Mouse (Mus musculus) heart, adult 2 months (tissue): Measurements from ENCODE around the gene Tmem143. TPM values are rescaled to one million over a fixed set of nuclear protein-coding genes. Genes with fewer than 3 reads are reported as not detected.
A peak's percentile ranks its signal among the peaks of the same experiment; 100 is the strongest.
"Not testable (repeated sequence)": the region's sequence is repeated elsewhere in the genome, so short reads cannot be mapped to it uniquely, and the experiment has no call there.

Experiments
- DNase-seq, 2 experiments: peaks; one replicate each; pipeline ENCODE4 v3.0.0; 2021
- H3K27ac ChIP-seq: fragments of 200-600 bp; 2 replicates; pipeline ENCODE4 v1.8.1; 2022
- H3K27me3 ChIP-seq: fragments of 200-500 bp; 2 replicates; pipeline ENCODE4 v1.6.1; 2012; ENCODE audit warnings: mild to moderate bottlenecking, low read length, inconsistent platforms, mixed read lengths; ENCODE audit not compliant: control insufficient read depth, insufficient read depth
- H3K36me3 ChIP-seq: fragments of 200-500 bp; 2 replicates; pipeline ENCODE4 v1.6.1; 2012; ENCODE audit warnings: low read length, inconsistent platforms; ENCODE audit not compliant: control insufficient read depth, insufficient read depth
- H3K4me1 ChIP-seq: fragments of 200-500 bp; 2 replicates; pipeline ENCODE4 v1.6.1; 2011; ENCODE audit warnings: low read length; ENCODE audit not compliant: control insufficient read depth, insufficient read depth
- H3K4me3 ChIP-seq: fragments of 200-600 bp; 2 replicates; pipeline ENCODE4 v1.8.1; 2022
- H3K79me2 ChIP-seq: fragments of 200-500 bp; replicated peaks from 2 replicates; pipeline ENCODE4 v1.6.1; 2012; ENCODE audit warnings: mild to moderate bottlenecking, inconsistent platforms, low read length, moderate library complexity, mixed read lengths; ENCODE audit not compliant: control insufficient read depth, insufficient read depth
- H3K9ac ChIP-seq: fragments of 200-500 bp; 2 replicates; pipeline ENCODE4 v1.6.1; 2012; ENCODE audit warnings: low read depth, mild to moderate bottlenecking, control low read depth, inconsistent platforms, low read length, mixed read lengths
- CTCF ChIP-seq: fragments of 200-600 bp; IDR thresholded peaks from 2 replicates; pipeline ENCODE4 v1.8.1; 2022; ENCODE audit warnings: antibody characterized with exemption, mild to moderate bottlenecking, moderate library complexity
- EP300 ChIP-seq: fragments of 200-500 bp; IDR thresholded peaks from 2 replicates; pipeline ENCODE4 v1.6.1; 2011; ENCODE audit warnings: low read depth, low read length, control low read depth; ENCODE audit not compliant: insufficient read depth
- POLR2A ChIP-seq: fragments of 200-500 bp; IDR thresholded peaks from 2 replicates; pipeline ENCODE4 v1.6.1; 2011; ENCODE audit warnings: mild to moderate bottlenecking, low read depth, low read length, control low read depth; ENCODE audit not compliant: insufficient read depth
- WGBS: fragments of 180-500 bp; shearing (Covaris S2); methylation state at CpG from one replicate; pipeline ENCODE4 v1.1.7; 2018; 5-methylcytosine and 5-hydroxymethylcytosine counted together
- intact Hi-C: fragments of 180-260 bp; cut with DNase I; formaldehyde crosslinking; loops from one replicate; pipeline ENCODE4 v1.15.1; 2025
- polyA plus RNA-seq: library from polyadenylated mRNA; depleted of rRNA; stranded (reverse); fragments of >200 nt; gene quantifications from 2 replicates; pipeline ENCODE4 v1.2.3, GENCODE M21; 2012
- total RNA-seq, 2 experiments: library from RNA; stranded (reverse); gene quantifications; 2 replicates each; pipeline ENCODE4 v1.2.3; 2021

Gene Tmem143
- total and polyA plus RNA-seq, 3 experiments, result 113 to 206 (median 132) TPM

GRCm38 (mm10) chr7:45895931-45896516 lies 717 bp upstream of the Tmem143 start:
- no peak for TF ChIP-seq CTCF
- TF ChIP-seq EP300, result no peak
- TF ChIP-seq POLR2A, result no peak
- Histone ChIP-seq H3K79me2 (no peaks in the 10 kb centered on the region), H3K4me3 (no peak overlapping the region), H3K36me3 (no peaks in the 10 kb centered on the region), H3K27ac (no peak overlapping the region), H3K27me3 (no peaks in the 10 kb centered on the region), H3K4me1 (peaks cover 1% of the 10 kb centered on the region; the same call in 1 of the 2 replicates), H3K9ac (no peak overlapping the region)
- no peak for DNase-seq
- intact Hi-C loops, result loop anchor here (1.0 kb wide), 1 partner anchor 23 kb away; no protein-coding TSS in a partner anchor
- WGBS, result 74% methylated on average over 6 of the region's 6 CpGs

GRCm38 (mm10) chr7:45897258-45897757 lies 567 bp downstream of the Tmem143 start:
- Histone ChIP-seq H3K79me2 (no peaks in the 10 kb centered on the region), H3K9ac (peak overlapping the region; percentile 73), H3K4me1 (peaks cover 1% of the 10 kb centered on the region; the same call in 1 of the 2 replicates), H3K27me3 (no peaks in the 10 kb centered on the region), H3K4me3 (peak overlapping the region; percentile 76), H3K27ac (peak overlapping the region; percentile 93), H3K36me3 (no peaks in the 10 kb centered on the region)
- DNase-seq, result peak in 1 of 2 experiments; percentile 73
- no peak for TF ChIP-seq POLR2A
- TF ChIP-seq CTCF, result no peak
- no peak for TF ChIP-seq EP300
- 2% methylated on average over 19 of the region's 19 CpGs for WGBS
- intact Hi-C loops, result loop anchor here (1.0 kb wide), 1 partner anchor 26 kb away; no protein-coding TSS in a partner anchor

- 63% methylated on average over 4 of the region's 4 CpGs for WGBS
- H3K4me3 ChIP-seq, result not testable (repeated sequence)
Measured at GRCm38 (mm10) chr7:45898125-45898524, 1.4 kb downstream of the Tmem143 start.

GRCm38 (mm10) chr7:45901562-45901961 lies 4.8 kb downstream of the Tmem143 start:
- WGBS, result 65% methylated on average over 5 of the region's 5 CpGs
- Histone ChIP-seq H3K27ac (no peak overlapping the region), H3K4me3 (no peak overlapping the region), H3K4me1 (peaks cover 1% of the 10 kb centered on the region; the same call in 1 of the 2 replicates), H3K79me2 (no peaks in the 10 kb centered on the region), H3K36me3 (no peaks in the 10 kb centered on the region), H3K9ac (no peak overlapping the region), H3K27me3 (no peaks in the 10 kb centered on the region)
- no peak for DNase-seq
- TF ChIP-seq EP300 (no peak), CTCF (no peak), POLR2A (no peak)
- intact Hi-C loops, result no loop called here

More at GRCm38 (mm10) chr7:45898125-45898524, 1.4 kb downstream of the Tmem143 start:
- H3K4me1 ChIP-seq, H3K36me3 ChIP-seq, H3K79me2 ChIP-seq, DNase-seq, H3K27me3 ChIP-seq, intact Hi-C loops, H3K9ac ChIP-seq: not testable (repeated sequence)
- TF ChIP-seq CTCF, result peak; percentile 60
- peak overlapping the region; percentile 93; the same call in 1 of the 2 replicates for H3K27ac ChIP-seq

- Histone ChIP-seq H3K4me3 (no peak overlapping the region), H3K27ac (no peak overlapping the region), H3K4me1 (peaks cover under 1% of the 10 kb centered on the region; the same call in 1 of the 2 replicates), H3K36me3 (no peaks in the 10 kb centered on the region), H3K9ac (no peak overlapping the region), H3K27me3 (no peaks in the 10 kb centered on the region), H3K79me2 (no peaks in the 10 kb centered on the region)
- intact Hi-C loops, result no loop called here
- DNase-seq, result no peak
- TF ChIP-seq POLR2A, result no peak
- no peak for TF ChIP-seq CTCF
- no peak for TF ChIP-seq EP300
- WGBS, result 68% methylated on average over 12 of the region's 12 CpGs
Measured at GRCm38 (mm10) chr7:45902481-45903002, 5.8 kb downstream of the Tmem143 start.

- intact Hi-C loops, result no loop called here
- TF ChIP-seq EP300 (no peak), POLR2A (no peak), CTCF (no peak)
- Histone ChIP-seq H3K9ac (no peak overlapping the region), H3K27ac (no peak overlapping the region), H3K4me1 (no peaks in the 10 kb centered on the region), H3K79me2 (no peaks in the 10 kb centered on the region), H3K4me3 (no peak overlapping the region), H3K27me3 (no peaks in the 10 kb centered on the region), H3K36me3 (no peaks in the 10 kb centered on the region)
- WGBS, result 90% methylated on average over 9 of the region's 9 CpGs
- no peak for DNase-seq
Measured at GRCm38 (mm10) chr7:45906622-45907021, 9.9 kb downstream of the Tmem143 start.
